Mouse (Mus musculus): ENCODE data around the gene Hoxb7.

DNA sequence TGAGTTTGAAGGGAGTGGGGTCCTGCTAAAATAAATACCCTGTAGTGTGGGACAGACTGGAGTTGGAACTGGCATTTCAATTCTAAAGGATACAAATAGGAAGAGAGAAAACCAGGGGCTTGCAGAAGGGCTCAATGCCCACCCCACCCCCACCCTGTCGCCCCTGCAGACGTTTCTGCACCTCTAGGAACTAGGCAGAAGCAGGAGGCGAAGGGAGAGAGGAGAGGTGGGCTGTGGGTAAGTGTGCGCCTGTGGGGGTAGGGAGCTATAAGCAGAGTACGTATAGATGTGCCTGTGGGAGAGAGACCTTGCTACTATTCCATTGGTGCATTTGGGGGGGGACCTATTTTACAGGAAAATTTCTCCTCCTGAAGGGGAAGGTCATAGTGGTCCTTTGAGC lies 41.3 kb downstream of the Hoxb7 start:
- no peak for TF ChIP-seq CTCF (IDR thresholded peaks at IDR 0.05; ENCODE audit: borderline replicate concordance, insufficient read depth, low read length)
- TF ChIP-seq POLR2A (IDR thresholded peaks at IDR 0.05; ENCODE audit: low read depth, low read length), result no peak
